Mouse (Mus musculus): ENCODE measurements around the gene Dner. TPM values are rescaled to one million over a fixed set of nuclear protein-coding genes. Genes with fewer than 3 reads are reported as not detected.

The Dner gene
- polyA plus RNA-seq, 1 experiment from 2014 or later = 0.89 TPM

GRCm38 (mm10) chr1:84418511-84418910, 277.5 kb downstream of the Dner start:
- no peaks in the 10 kb centered on the region for H3K36me3 ChIP-seq
- no peaks in the 10 kb centered on the region for H3K4me1 ChIP-seq
- no peaks in the 10 kb centered on the region for H3K9me3 ChIP-seq (replicated peaks)
- DNase-seq (ENCODE audit: low spot score) = no peak
- H3K4me3 ChIP-seq = no peak overlapping the region
- 82% methylated on average over 9 of the region's 9 CpGs for WGBS
- no peaks in the 10 kb centered on the region for H3K27me3 ChIP-seq (ENCODE audit: low read depth, poor library complexity, severe bottlenecking)
- H3K27ac ChIP-seq = no peak overlapping the region

- 85% methylated on average over 9 of the region's 9 CpGs for WGBS
- no peaks in the 10 kb centered on the region for H3K27me3 ChIP-seq (ENCODE audit: low read depth, poor library complexity, severe bottlenecking)
- H3K4me3 ChIP-seq = no peak overlapping the region
- no peaks in the 10 kb centered on the region for H3K9me3 ChIP-seq (replicated peaks)
- no peak overlapping the region for H3K27ac ChIP-seq
- H3K4me1 ChIP-seq = no peaks in the 10 kb centered on the region
- no peaks in the 10 kb centered on the region for H3K36me3 ChIP-seq
- DNase-seq (ENCODE audit: low spot score) = no peak
Observed at GRCm38 (mm10) chr1:84417761-84418238, 278.2 kb downstream of the Dner start.

- no peak overlapping the region for H3K27ac ChIP-seq
- WGBS = 75% methylated on average over 6 of the region's 6 CpGs
- no peaks in the 10 kb centered on the region for H3K36me3 ChIP-seq
- no peak for DNase-seq (ENCODE audit: low spot score)
- no peaks in the 10 kb centered on the region for H3K4me1 ChIP-seq
- H3K4me3 ChIP-seq = no peak overlapping the region
- no peaks in the 10 kb centered on the region for H3K9me3 ChIP-seq (replicated peaks)
- no peaks in the 10 kb centered on the region for H3K27me3 ChIP-seq (ENCODE audit: low read depth, poor library complexity, severe bottlenecking)
Observed at GRCm38 (mm10) chr1:84417276-84417675, 278.7 kb downstream of the Dner start.

- Histone ChIP-seq H3K27me3 (ENCODE audit: low read depth, poor library complexity, severe bottlenecking) (no peaks in the 10 kb centered on the region), H3K36me3 (no peaks in the 10 kb centered on the region), H3K9me3 (replicated peaks) (no peaks in the 10 kb centered on the region), H3K4me3 (no peak overlapping the region), H3K27ac (no peak overlapping the region), H3K4me1 (no peaks in the 10 kb centered on the region)
- 89% methylated on average over 3 of the region's 3 CpGs for WGBS
- no peak for DNase-seq (ENCODE audit: low spot score)
Observed at GRCm38 (mm10) chr1:84414464-84414863, 281.6 kb downstream of the Dner start.

GRCm38 (mm10) chr1:84409514-84409913, 286.5 kb downstream of the Dner start:
- Histone ChIP-seq H3K4me3 (no peak overlapping the region), H3K27ac (no peak overlapping the region), H3K27me3 (ENCODE audit: low read depth, poor library complexity, severe bottlenecking) (no peaks in the 10 kb centered on the region), H3K4me1 (no peaks in the 10 kb centered on the region), H3K36me3 (no peaks in the 10 kb centered on the region), H3K9me3 (replicated peaks) (no peaks in the 10 kb centered on the region)
- 82% methylated on average over 2 of the region's 2 CpGs for WGBS
- DNase-seq (ENCODE audit: low spot score) = no peak

- DNase-seq (ENCODE audit: low spot score) = no peak
- 95% methylated on average over 2 of the region's 2 CpGs for WGBS
- H3K4me3 ChIP-seq = no peak overlapping the region
- no peaks in the 10 kb centered on the region for H3K36me3 ChIP-seq
- H3K27me3 ChIP-seq (ENCODE audit: low read depth, poor library complexity, severe bottlenecking) = no peaks in the 10 kb centered on the region
- H3K27ac ChIP-seq = no peak overlapping the region
- no peaks in the 10 kb centered on the region for H3K9me3 ChIP-seq (replicated peaks)
- H3K4me1 ChIP-seq = no peaks in the 10 kb centered on the region
Observed at GRCm38 (mm10) chr1:84408873-84409272, 287.1 kb downstream of the Dner start.

- no peaks in the 10 kb centered on the region for H3K36me3 ChIP-seq
- H3K9me3 ChIP-seq (replicated peaks) = no peaks in the 10 kb centered on the region
- 87% methylated on average over 4 of the region's 4 CpGs for WGBS
- H3K4me3 ChIP-seq = no peak overlapping the region
- no peak overlapping the region for H3K27ac ChIP-seq
- no peaks in the 10 kb centered on the region for H3K4me1 ChIP-seq
- no peaks in the 10 kb centered on the region for H3K27me3 ChIP-seq (ENCODE audit: low read depth, poor library complexity, severe bottlenecking)
- no peak for DNase-seq (ENCODE audit: low spot score)
Observed at GRCm38 (mm10) chr1:84406891-84407290, 289.1 kb downstream of the Dner start.

GRCm38 (mm10) chr1:84405551-84406290, 290.3 kb downstream of the Dner start:
- no peak for DNase-seq (ENCODE audit: low spot score)
- H3K27me3 ChIP-seq (ENCODE audit: low read depth, poor library complexity, severe bottlenecking) = no peaks in the 10 kb centered on the region
- H3K4me3 ChIP-seq = no peak overlapping the region
- WGBS = 86% methylated on average over 5 of the region's 5 CpGs
- no peak overlapping the region for H3K27ac ChIP-seq
- H3K9me3 ChIP-seq (replicated peaks) = no peaks in the 10 kb centered on the region
- no peaks in the 10 kb centered on the region for H3K36me3 ChIP-seq
- no peaks in the 10 kb centered on the region for H3K4me1 ChIP-seq

GRCm38 (mm10) chr1:84404880-84405279, 291.1 kb downstream of the Dner start:
- H3K4me1 ChIP-seq = no peaks in the 10 kb centered on the region
- no peak overlapping the region for H3K27ac ChIP-seq
- 57% methylated on average over 12 of the region's 12 CpGs for WGBS
- H3K4me3 ChIP-seq = no peak overlapping the region
- no peaks in the 10 kb centered on the region for H3K9me3 ChIP-seq (replicated peaks)
- H3K36me3 ChIP-seq = no peaks in the 10 kb centered on the region
- H3K27me3 ChIP-seq (ENCODE audit: low read depth, poor library complexity, severe bottlenecking) = no peaks in the 10 kb centered on the region
- no peak for DNase-seq (ENCODE audit: low spot score)

- Histone ChIP-seq H3K4me3 (no peak overlapping the region), H3K27me3 (ENCODE audit: low read depth, poor library complexity, severe bottlenecking) (no peaks in the 10 kb centered on the region), H3K9me3 (replicated peaks) (no peaks in the 10 kb centered on the region), H3K27ac (no peak overlapping the region), H3K4me1 (no peaks in the 10 kb centered on the region), H3K36me3 (no peaks in the 10 kb centered on the region)
- no peak for DNase-seq (ENCODE audit: low spot score)
- 95% methylated on average over 1 of the region's 1 CpGs for WGBS
Observed at GRCm38 (mm10) chr1:84402154-84402553, 293.9 kb downstream of the Dner start.

- no peaks in the 10 kb centered on the region for H3K36me3 ChIP-seq
- no peaks in the 10 kb centered on the region for H3K27me3 ChIP-seq (ENCODE audit: low read depth, poor library complexity, severe bottlenecking)
- H3K4me3 ChIP-seq = no peak overlapping the region
- H3K27ac ChIP-seq = no peak overlapping the region
- H3K4me1 ChIP-seq = no peaks in the 10 kb centered on the region
- no peaks in the 10 kb centered on the region for H3K9me3 ChIP-seq (replicated peaks)
- WGBS = 90% methylated on average over 3 of the region's 3 CpGs
- no peak for DNase-seq (ENCODE audit: low spot score)
Observed at GRCm38 (mm10) chr1:84399671-84400070, 296.4 kb downstream of the Dner start.

GRCm38 (mm10) chr1:84399118-84399517, 296.9 kb downstream of the Dner start:
- no peak overlapping the region for H3K27ac ChIP-seq
- 90% methylated on average over 4 of the region's 4 CpGs for WGBS
- H3K36me3 ChIP-seq = no peaks in the 10 kb centered on the region
- no peak for DNase-seq (ENCODE audit: low spot score)
- no peak overlapping the region for H3K4me3 ChIP-seq
- no peaks in the 10 kb centered on the region for H3K4me1 ChIP-seq
- H3K9me3 ChIP-seq (replicated peaks) = no peaks in the 10 kb centered on the region
- H3K27me3 ChIP-seq (ENCODE audit: low read depth, poor library complexity, severe bottlenecking) = no peaks in the 10 kb centered on the region

- DNase-seq (ENCODE audit: low spot score) = no peak
- Histone ChIP-seq H3K4me3 (no peak overlapping the region), H3K27ac (no peak overlapping the region), H3K9me3 (replicated peaks) (no peaks in the 10 kb centered on the region), H3K36me3 (no peaks in the 10 kb centered on the region), H3K27me3 (ENCODE audit: low read depth, poor library complexity, severe bottlenecking) (no peaks in the 10 kb centered on the region), H3K4me1 (no peaks in the 10 kb centered on the region)
- WGBS = 73% methylated on average over 3 of the region's 3 CpGs
Observed at GRCm38 (mm10) chr1:84396787-84397186, 299.2 kb downstream of the Dner start.

GRCm38 (mm10) chr1:84395928-84396327, 300.1 kb downstream of the Dner start:
- H3K4me1 ChIP-seq = no peaks in the 10 kb centered on the region
- H3K27me3 ChIP-seq (ENCODE audit: low read depth, poor library complexity, severe bottlenecking) = no peaks in the 10 kb centered on the region
- H3K27ac ChIP-seq = no peak overlapping the region
- WGBS = 91% methylated on average over 8 of the region's 8 CpGs
- no peaks in the 10 kb centered on the region for H3K36me3 ChIP-seq
- H3K4me3 ChIP-seq = no peak overlapping the region
- DNase-seq (ENCODE audit: low spot score) = no peak
- no peaks in the 10 kb centered on the region for H3K9me3 ChIP-seq (replicated peaks)

All from limb, embryonic 10.5 days (tissue).